Mouse (Mus musculus): ENCODE results near the gene Gabrg1.

Gene Gabrg1

DNA sequence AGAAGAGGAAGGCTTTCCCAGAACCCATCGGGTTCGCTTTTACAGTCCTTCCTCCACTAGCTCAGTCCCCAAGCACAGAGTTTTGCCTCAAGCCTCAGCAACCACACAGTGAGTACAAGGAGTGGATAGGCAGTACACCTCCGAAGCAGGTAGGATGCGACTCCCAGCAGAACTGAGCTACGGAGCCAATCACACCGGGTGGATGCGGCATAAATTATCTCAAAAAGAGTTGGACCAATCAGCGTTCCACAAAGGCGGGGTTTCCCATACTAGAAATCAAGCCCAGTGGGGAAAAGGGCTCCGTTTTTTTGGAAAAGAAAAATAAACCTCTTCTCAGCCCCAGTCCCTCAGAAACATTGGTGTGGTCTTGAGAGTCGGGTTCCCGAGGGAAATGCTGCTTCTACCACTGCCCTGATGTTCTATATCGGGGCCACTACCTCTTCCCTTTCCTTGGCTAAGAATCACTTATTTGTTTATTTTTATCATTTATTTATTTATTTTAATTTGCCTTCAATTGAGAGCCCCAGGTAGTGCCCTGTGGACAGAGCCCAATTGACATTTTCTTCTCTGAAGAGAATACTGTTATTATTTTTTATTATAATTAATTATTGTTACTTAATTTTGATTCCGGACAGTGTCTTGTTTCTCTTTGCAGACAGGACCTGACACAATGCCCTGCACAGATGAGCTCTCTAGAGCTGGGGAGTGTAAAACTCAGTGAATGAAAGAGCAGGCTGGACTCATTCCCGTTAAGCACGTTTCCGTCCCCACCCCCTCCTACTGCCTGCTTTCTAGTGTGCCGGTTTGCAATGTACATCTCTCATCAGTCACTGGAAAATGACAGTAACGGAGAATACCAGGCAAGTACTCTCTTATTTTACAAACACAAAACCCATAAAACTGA, at the start of gene Gabrg1:
Gene Gabrg1 (minus strand): TSS at position 426 of the 904 bp plus-strand sequence.
- DNase-seq = no peak

DNA sequence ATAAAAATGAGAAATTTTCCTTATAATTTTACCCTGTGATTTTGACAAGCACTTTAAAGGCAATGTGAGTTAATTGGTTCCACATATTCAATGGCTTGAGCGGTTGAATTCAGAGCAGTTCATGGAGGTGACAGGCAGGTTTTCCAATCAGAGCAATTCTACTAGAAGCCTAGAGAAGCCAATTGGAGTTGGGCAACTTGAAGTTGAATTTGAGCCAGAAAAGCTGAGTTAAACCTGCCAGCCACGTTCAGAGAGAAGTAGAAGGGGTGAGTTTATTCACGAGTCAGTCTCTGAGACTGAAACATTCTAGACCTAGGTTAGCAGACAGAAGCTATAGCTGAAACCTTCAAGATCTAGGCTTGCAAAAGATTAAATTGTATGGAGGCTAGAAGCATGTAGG, 41.6 kb upstream of the Gabrg1 start:
- DNase-seq = no peak

DNA sequence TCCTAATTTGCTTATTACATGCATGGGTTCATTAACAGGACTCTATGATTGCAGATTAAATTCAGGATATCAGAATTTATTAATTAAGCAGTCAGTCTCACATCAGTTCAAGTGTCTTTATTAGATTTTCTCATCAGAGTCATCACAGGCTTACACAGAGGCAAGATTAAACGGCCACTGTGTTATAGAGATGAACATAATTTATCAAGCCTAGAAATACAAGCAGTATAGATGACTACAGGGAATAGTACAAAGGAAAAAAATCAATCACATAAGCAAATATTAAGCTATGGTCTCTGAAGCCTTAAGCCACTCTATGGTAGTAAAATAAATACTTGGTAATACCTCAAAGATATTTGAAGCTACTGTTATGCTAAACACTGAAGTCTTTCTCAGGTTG, 27.7 kb upstream of the Gabrg1 start:
- DNase-seq = no peak

DNA sequence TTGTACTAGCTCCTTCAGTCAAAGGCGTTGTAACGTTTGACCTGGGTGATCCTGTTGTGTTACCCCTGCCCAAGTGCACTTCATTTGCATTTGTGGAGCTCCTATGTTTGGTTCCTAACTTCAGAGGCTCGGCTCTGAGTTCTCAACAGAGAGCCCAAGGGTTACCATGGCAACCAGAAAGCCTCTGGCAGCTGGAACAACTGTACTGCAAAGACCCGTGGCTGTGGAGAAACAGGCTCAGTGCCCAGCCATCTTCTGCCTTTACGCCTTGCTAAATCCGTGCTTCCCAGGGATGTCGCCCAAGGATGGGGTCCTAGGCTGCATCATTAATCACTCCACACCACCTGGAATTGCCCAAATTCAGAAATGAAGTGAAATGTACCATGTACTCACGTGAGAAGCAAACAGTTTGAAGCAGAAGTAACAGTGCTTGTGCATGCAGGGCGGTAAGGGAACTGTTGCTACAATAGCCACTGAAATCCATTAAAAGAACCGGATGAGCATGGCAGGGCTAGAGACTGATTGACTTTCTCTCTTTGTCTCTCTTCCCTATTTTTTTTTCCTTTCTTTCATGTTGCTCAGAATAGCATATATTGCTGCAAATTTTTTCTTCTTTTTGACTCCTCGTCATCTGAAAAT, 798 bp upstream of the Gabrg1 start:
- DNase-seq = no peak

DNA sequence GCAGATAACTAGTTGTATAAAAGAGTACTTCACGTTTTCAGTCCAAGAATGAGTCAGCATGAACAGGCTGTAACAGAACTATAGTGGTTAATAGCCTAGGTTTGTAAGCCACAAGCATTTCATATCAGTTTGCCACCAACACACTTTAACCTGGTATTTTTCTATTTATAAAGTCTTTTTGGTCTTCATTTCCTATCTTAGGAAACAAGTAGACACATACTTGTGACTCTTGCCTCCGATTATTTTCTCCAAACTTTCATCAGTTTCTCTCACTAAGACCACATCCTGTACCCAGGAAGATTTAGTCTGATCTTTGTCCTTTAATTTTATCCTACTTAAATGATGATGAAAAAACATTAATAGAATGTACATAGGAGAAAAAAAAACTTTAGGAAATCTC, 23.7 kb downstream of the Gabrg1 start:
- no peak for DNase-seq

DNA sequence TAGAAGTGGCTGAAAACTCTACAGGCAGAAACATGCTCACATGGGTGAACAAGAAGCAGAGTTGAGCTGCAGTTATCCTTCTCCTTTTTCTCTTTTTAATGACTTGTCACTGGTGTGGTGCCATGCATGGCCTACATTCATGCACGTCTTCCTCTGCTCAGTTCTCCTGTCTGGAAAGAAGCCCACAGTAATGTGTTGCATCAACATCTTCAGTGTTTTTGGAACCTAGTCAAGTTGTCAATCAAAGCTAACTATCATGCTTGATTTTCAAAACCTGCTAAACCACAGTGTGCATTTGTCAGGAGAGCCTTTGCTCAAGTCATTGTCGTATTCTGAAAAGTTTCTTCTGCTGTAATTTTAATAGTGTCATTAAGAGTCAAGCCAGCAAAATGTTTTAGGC, 106.3 kb downstream of the Gabrg1 start:
- no peak for DNase-seq

DNA sequence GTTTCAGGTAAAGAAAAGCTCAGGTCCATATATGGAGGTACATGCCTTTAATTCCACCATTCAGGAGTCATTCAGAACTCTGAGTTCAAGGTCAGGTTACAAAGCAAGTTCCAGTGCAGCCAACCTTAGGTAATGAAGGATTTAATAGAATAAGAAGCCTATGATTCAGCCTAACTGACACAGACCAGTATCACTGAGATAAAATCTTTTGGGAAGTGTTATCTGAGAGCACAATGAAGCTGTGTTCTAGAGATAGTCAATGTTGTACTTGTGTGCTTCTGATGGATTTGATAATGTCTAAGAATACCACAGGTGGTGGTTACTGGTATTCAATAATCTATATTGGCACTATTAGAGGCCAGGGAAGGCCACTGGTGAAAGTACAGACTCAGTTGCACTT, 138.1 kb downstream of the Gabrg1 start:
- no peak for DNase-seq

Measured in kidney, adult 11 months (tissue).